Mouse (Mus musculus) heart, embryonic 12.5 days (tissue): ENCODE data around the gene Taldo1. TPM values are rescaled to one million over a fixed set of nuclear protein-coding genes. Genes with fewer than 3 reads are reported as not detected.

ENCODE experiments used
- ATAC-seq: fragments of 200-750 bp; cut with Nextera tagmentation; 2 replicates; pipeline ENCODE4 v1.8.0; 2017; ENCODE audit warnings: moderate TSS enrichment, moderate library complexity; ENCODE audit not compliant: insufficient number of reproducible peaks, low FRiP score
- H3K27ac ChIP-seq: fragments of 300-500 bp; sonication (generic); 2 replicates; pipeline ENCODE4 v1.5.1; 2016; ENCODE audit warnings: mild to moderate bottlenecking, moderate library complexity; ENCODE audit not compliant: poor library complexity, severe bottlenecking
- H3K27me3 ChIP-seq: fragments of 300-500 bp; sonication (generic); replicated peaks from 2 replicates; pipeline ENCODE4 v1.6.1; 2016; ENCODE audit warnings: mild to moderate bottlenecking, moderate library complexity
- H3K36me3 ChIP-seq: fragments of 300-500 bp; sonication (generic); 2 replicates; pipeline ENCODE4 v1.6.1; 2016; ENCODE audit warnings: mild to moderate bottlenecking, moderate library complexity
- H3K4me1 ChIP-seq: fragments of 300-500 bp; sonication (generic); replicated peaks from 2 replicates; pipeline ENCODE4 v1.6.1; 2016; ENCODE audit warnings: mild to moderate bottlenecking
- H3K4me2 ChIP-seq: fragments of 300-500 bp; sonication (generic); 2 replicates; pipeline ENCODE4 v1.6.1; 2016; ENCODE audit warnings: mild to moderate bottlenecking, moderate library complexity
- H3K4me3 ChIP-seq: fragments of 300-500 bp; sonication (generic); 2 replicates; pipeline ENCODE4 v1.5.1; 2016; ENCODE audit warnings: mild to moderate bottlenecking
- H3K9ac ChIP-seq: fragments of 300-500 bp; sonication (generic); 2 replicates; pipeline ENCODE4 v1.6.1; 2016; ENCODE audit warnings: mild to moderate bottlenecking, moderate library complexity
- H3K9me3 ChIP-seq: fragments of 300-500 bp; sonication (generic); replicated peaks from 2 replicates; pipeline ENCODE4 v1.6.1; 2016; ENCODE audit warnings: mild to moderate bottlenecking, moderate library complexity
- WGBS: fragments of 180-500 bp; shearing (Covaris S2); methylation state at CpG from one replicate; pipeline ENCODE4 v1.1.7; 2016; 5-methylcytosine and 5-hydroxymethylcytosine counted together
- polyA plus RNA-seq: library from polyadenylated mRNA; unstranded; fragments of >200 nt; fragmentation: Nextera tagmentation; extraction: Ambion mirVana; gene quantifications from 2 replicates; pipeline ENCODE4 v1.2.1, GENCODE M21; 2016

The Taldo1 gene
- polyA plus RNA-seq, 1 experiment from 2014 or later = 276 TPM

GRCm38 (mm10) chr7:141435129-141435855 lies 43.3 kb downstream of the Taldo1 start:
- ATAC-seq = peak; percentile 46
- H3K4me1 ChIP-seq = peaks cover 44% of the 10 kb centered on the region

GRCm38 (mm10) chr7:141435856-141436522 lies 44.0 kb downstream of the Taldo1 start:
- 0 out of 2 replicates have a peak overlapping the region, but pooled peaks have one; percentile 75 for H3K9ac ChIP-seq
- H3K27me3 ChIP-seq = no peaks in the 10 kb centered on the region
- H3K36me3 ChIP-seq = peaks cover 56% of the 10 kb centered on the region
- 82% methylated on average over 9 of the region's 9 CpGs for WGBS
- H3K9me3 ChIP-seq = no peaks in the 10 kb centered on the region
- H3K4me2 ChIP-seq = peak overlapping the region; percentile 95
- H3K4me3 ChIP-seq = peak overlapping the region; percentile 50; the same call in 1 of the 2 replicates
- peaks cover 47% of the 10 kb centered on the region for H3K4me1 ChIP-seq
- no peak for ATAC-seq
- no peak overlapping the region for H3K27ac ChIP-seq

More at GRCm38 (mm10) chr7:141435129-141435855, 43.3 kb downstream of the Taldo1 start:
- Histone ChIP-seq H3K27me3 (no peaks in the 10 kb centered on the region), H3K4me3 (peak overlapping the region; percentile 50), H3K9ac (peak overlapping the region; percentile 75), H3K9me3 (no peaks in the 10 kb centered on the region), H3K36me3 (peaks cover 60% of the 10 kb centered on the region), H3K27ac (peak overlapping the region; percentile 35; the same call in 1 of the 2 replicates), H3K4me2 (peak overlapping the region; percentile 95)
- WGBS = 5% methylated on average over 17 of the region's 17 CpGs

GRCm38 (mm10) chr7:141436523-141436892 lies 44.5 kb downstream of the Taldo1 start:
- Histone ChIP-seq H3K9me3 (no peaks in the 10 kb centered on the region), H3K4me3 (peak overlapping the region; percentile 67), H3K9ac (peak overlapping the region; percentile 84), H3K4me2 (peak overlapping the region; percentile 95), H3K27ac (no peak overlapping the region), H3K36me3 (peaks cover 56% of the 10 kb centered on the region), H3K4me1 (peaks cover 52% of the 10 kb centered on the region), H3K27me3 (no peaks in the 10 kb centered on the region)
- 63% methylated on average over 2 of the region's 2 CpGs for WGBS
- ATAC-seq = no peak

GRCm38 (mm10) chr7:141437178-141438120 lies 45.5 kb downstream of the Taldo1 start, which contains the start of gene Slc25a22:
TSS of gene Slc25a22 (minus strand) at chr7:141437892.
- 6% methylated on average over 53 of the region's 53 CpGs for WGBS
- peak; percentile 78 for ATAC-seq
- no peaks in the 10 kb centered on the region for H3K9me3 ChIP-seq
- H3K27me3 ChIP-seq = no peaks in the 10 kb centered on the region
- H3K4me3 ChIP-seq = peak within 1 kb of the TSS; percentile 67
- H3K9ac ChIP-seq = peak within 1 kb of the TSS; percentile 84
- H3K4me1 ChIP-seq = peaks cover 61% of the 10 kb centered on the region
- peaks cover 48% of the 10 kb centered on the region for H3K36me3 ChIP-seq
- H3K27ac ChIP-seq = peak within 1 kb of the TSS; percentile 23
- peak within 1 kb of the TSS; percentile 95 for H3K4me2 ChIP-seq

- no peak overlapping the region for H3K4me2 ChIP-seq
- no peak overlapping the region for H3K9ac ChIP-seq
- peaks cover 39% of the 10 kb centered on the region for H3K36me3 ChIP-seq
- WGBS = 89% methylated on average over 12 of the region's 12 CpGs
- no peak overlapping the region for H3K4me3 ChIP-seq
- H3K4me1 ChIP-seq = peaks cover 70% of the 10 kb centered on the region
- no peaks in the 10 kb centered on the region for H3K27me3 ChIP-seq
- ATAC-seq = no peak
- no peak overlapping the region for H3K27ac ChIP-seq
- no peaks in the 10 kb centered on the region for H3K9me3 ChIP-seq
Measured at GRCm38 (mm10) chr7:141438201-141438968, 46.4 kb downstream of the Taldo1 start.

GRCm38 (mm10) chr7:141439140-141439679 lies 47.2 kb downstream of the Taldo1 start:
- 89% methylated on average over 10 of the region's 10 CpGs for WGBS
- Histone ChIP-seq H3K4me2 (no peak overlapping the region), H3K4me1 (peaks cover 66% of the 10 kb centered on the region), H3K36me3 (peaks cover 32% of the 10 kb centered on the region), H3K27me3 (no peaks in the 10 kb centered on the region), H3K9ac (no peak overlapping the region), H3K27ac (no peak overlapping the region), H3K4me3 (no peak overlapping the region), H3K9me3 (no peaks in the 10 kb centered on the region)
- no peak for ATAC-seq

- Histone ChIP-seq H3K9ac (0 out of 2 replicates have a peak overlapping the region, but pooled peaks have one; percentile 5), H3K27me3 (no peaks in the 10 kb centered on the region), H3K4me2 (no peak overlapping the region), H3K4me1 (peaks cover 62% of the 10 kb centered on the region), H3K9me3 (no peaks in the 10 kb centered on the region), H3K4me3 (no peak overlapping the region), H3K27ac (no peak overlapping the region), H3K36me3 (peaks cover 32% of the 10 kb centered on the region)
- 94% methylated on average over 11 of the region's 11 CpGs for WGBS
- no peak for ATAC-seq
Measured at GRCm38 (mm10) chr7:141439811-141440210, 47.8 kb downstream of the Taldo1 start.

GRCm38 (mm10) chr7:141440613-141441012 lies 48.6 kb downstream of the Taldo1 start:
- Histone ChIP-seq H3K27ac (no peak overlapping the region), H3K4me2 (0 out of 2 replicates have a peak overlapping the region, but pooled peaks have one; percentile 1), H3K4me1 (peaks cover 54% of the 10 kb centered on the region), H3K4me3 (no peak overlapping the region), H3K27me3 (no peaks in the 10 kb centered on the region), H3K36me3 (peaks cover 32% of the 10 kb centered on the region), H3K9me3 (no peaks in the 10 kb centered on the region), H3K9ac (no peak overlapping the region)
- 26% methylated on average over 6 of the region's 6 CpGs for WGBS
- ATAC-seq = no peak

- H3K9me3 ChIP-seq = no peaks in the 10 kb centered on the region
- WGBS = 90% methylated on average over 9 of the region's 9 CpGs
- no peak overlapping the region for H3K27ac ChIP-seq
- 0 out of 2 replicates have a peak overlapping the region, but pooled peaks have one; percentile 89 for H3K4me2 ChIP-seq
- H3K27me3 ChIP-seq = no peaks in the 10 kb centered on the region
- H3K4me3 ChIP-seq = no peak overlapping the region
- ATAC-seq = no peak
- H3K36me3 ChIP-seq = peaks cover 32% of the 10 kb centered on the region
- 0 out of 2 replicates have a peak overlapping the region, but pooled peaks have one; percentile 72 for H3K9ac ChIP-seq
- H3K4me1 ChIP-seq = peaks cover 45% of the 10 kb centered on the region
Measured at GRCm38 (mm10) chr7:141441460-141441859, 49.5 kb downstream of the Taldo1 start.

GRCm38 (mm10) chr7:141442199-141442598 lies 50.2 kb downstream of the Taldo1 start:
- peak overlapping the region; percentile 72 for H3K9ac ChIP-seq
- peak overlapping the region; percentile 89 for H3K4me2 ChIP-seq
- peak overlapping the region; percentile 51; the same call in 1 of the 2 replicates for H3K4me3 ChIP-seq

More at GRCm38 (mm10) chr7:141442199-141442598, 50.2 kb downstream of the Taldo1 start:
- no peaks in the 10 kb centered on the region for H3K9me3 ChIP-seq
- H3K36me3 ChIP-seq = peaks cover 32% of the 10 kb centered on the region
- H3K4me1 ChIP-seq = peaks cover 38% of the 10 kb centered on the region
- H3K27ac ChIP-seq = no peak overlapping the region
- no peaks in the 10 kb centered on the region for H3K27me3 ChIP-seq
- WGBS = 89% methylated on average over 13 of the region's 13 CpGs
- ATAC-seq = no peak
